Mouse (Mus musculus) MEL (cell line): Measurements from ENCODE around the gene Ank2.

Source experiments
- CTCF ChIP-seq, 3 experiments: IDR thresholded peaks in 2 of 3; conservative IDR thresholded peaks in 1 of 3; 2 replicates each; pipeline ENCODE4 v1.5.1; 2011 to 2012; ENCODE audit warnings: low read length in 3 of 3, low read depth in 2 of 3, mild to moderate bottlenecking in 2 of 3, improper control_type of control experiment in 1 of 3, inconsistent platforms in 1 of 3, mixed read lengths in 1 of 3, moderate library complexity in 1 of 3; ENCODE audit not compliant: control insufficient read depth in 1 of 3, insufficient read depth in 1 of 3, poor library complexity in 1 of 3, severe bottlenecking in 1 of 3
- E2F4 ChIP-seq: IDR thresholded peaks from 2 replicates; pipeline ENCODE4 v1.6.1; 2011; ENCODE audit warnings: low read depth, low read length, improper control_type of control experiment, borderline replicate concordance
- EP300 ChIP-seq, 2 experiments: IDR thresholded peaks; 2 replicates each; pipeline ENCODE4 v1.6.1; 2011; ENCODE audit warnings: improper control_type of control experiment in 2 of 2, low read length in 2 of 2, low read depth in 1 of 2, mild to moderate bottlenecking in 1 of 2
- ETS1 ChIP-seq: IDR thresholded peaks from 2 replicates; pipeline ENCODE4 v1.6.1; 2012; ENCODE audit warnings: low read depth, mild to moderate bottlenecking, inconsistent platforms, low read length, improper control_type of control experiment, moderate library complexity
- GABPA ChIP-seq: IDR thresholded peaks from 2 replicates; pipeline ENCODE4 v1.6.1; 2012; ENCODE audit warnings: low read depth, mild to moderate bottlenecking, inconsistent platforms, low read length, improper control_type of control experiment, moderate library complexity
- GATA1 ChIP-seq: IDR thresholded peaks from 2 replicates; pipeline ENCODE4 v1.6.1; 2011; ENCODE audit warnings: low read depth, low read length, improper control_type of control experiment
- MAX ChIP-seq: IDR thresholded peaks from 2 replicates; pipeline ENCODE4 v1.6.1; 2011; ENCODE audit warnings: low read length, improper control_type of control experiment
- MAZ ChIP-seq: IDR thresholded peaks from 2 replicates; pipeline ENCODE4 v1.6.1; 2012; ENCODE audit warnings: low read depth, mild to moderate bottlenecking, inconsistent platforms, low read length, improper control_type of control experiment
- POLR2A ChIP-seq, 2 experiments: IDR thresholded peaks; 2 replicates each; pipeline ENCODE4 v1.6.1; 2011 to 2012; ENCODE audit warnings: low read length in 2 of 2, mild to moderate bottlenecking in 2 of 2, control low read depth in 1 of 2, improper control_type of control experiment in 1 of 2, low read depth in 1 of 2, moderate library complexity in 1 of 2; ENCODE audit not compliant: control insufficient read depth in 1 of 2, insufficient read depth in 1 of 2, poor library complexity in 1 of 2
- TAL1 ChIP-seq: IDR thresholded peaks from 2 replicates; pipeline ENCODE4 v1.6.1; 2012; ENCODE audit warnings: mild to moderate bottlenecking, inconsistent platforms, low read length, moderate library complexity, mixed read lengths
- USF1 ChIP-seq: IDR thresholded peaks from 2 replicates; pipeline ENCODE4 v1.6.1; 2014; ENCODE audit warnings: low read depth, mild to moderate bottlenecking, inconsistent platforms, low read length, improper control_type of control experiment, moderate library complexity

- TF ChIP-seq CTCF (IDR thresholded peaks at IDR 0.05 in 2 of 3, conservative IDR thresholded peaks at IDR 0.05 in 1 of 3; ENCODE audit: control insufficient read depth in 1 of 3, insufficient read depth in 1 of 3, low read depth in 2 of 3, low read length in 3 of 3, poor library complexity in 1 of 3, severe bottlenecking in 1 of 3), result no peak
- no peak for TF ChIP-seq E2F4
- TF ChIP-seq ETS1, result no peak
- TF ChIP-seq TAL1, result no peak
- no peak for TF ChIP-seq POLR2A (IDR thresholded peaks at IDR 0.05; ENCODE audit: control insufficient read depth in 1 of 2, insufficient read depth in 1 of 2, low read depth in 1 of 2, low read length in 2 of 2, poor library complexity in 1 of 2)
- no peak for TF ChIP-seq MAX
- no peak for TF ChIP-seq EP300 (IDR thresholded peaks at IDR 0.05; ENCODE audit: low read depth in 1 of 2, low read length in 2 of 2)
- no peak for TF ChIP-seq USF1
- no peak for TF ChIP-seq GABPA
- TF ChIP-seq GATA1, result no peak
- TF ChIP-seq MAZ, result no peak
Observed at GRCm38 (mm10) chr3:126986687-126987086, 512.5 kb downstream of the Ank2 start.
